Mouse (Mus musculus): ENCODE measurements around the gene Dnase1l3.

DNA sequence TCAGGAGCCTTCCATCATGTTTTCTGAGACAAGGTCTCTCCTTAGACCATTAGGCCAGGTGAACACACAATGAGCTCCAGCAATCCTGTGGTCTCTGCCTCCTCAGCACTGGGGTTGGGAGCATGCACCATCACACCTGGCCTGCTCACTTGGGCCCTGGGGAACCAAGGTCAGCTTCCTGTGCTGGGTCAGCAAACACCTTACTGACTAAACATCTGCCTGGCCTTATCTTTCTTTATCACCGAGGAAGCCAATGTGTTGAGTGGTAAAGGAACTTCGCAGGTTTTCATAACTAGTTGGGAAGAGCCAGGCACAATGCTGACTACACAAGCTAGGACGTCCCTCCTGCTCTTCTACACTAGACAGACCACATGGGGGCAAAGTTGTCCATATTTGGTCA is 4.4 kb downstream of the Dnase1l3 start:
- TF ChIP-seq EP300 (IDR thresholded peaks at IDR 0.05; ENCODE audit: low read depth) (no peak), CTCF (IDR thresholded peaks at IDR 0.05; ENCODE audit: low read depth) (no peak)
